In the genomic region with DNA sequence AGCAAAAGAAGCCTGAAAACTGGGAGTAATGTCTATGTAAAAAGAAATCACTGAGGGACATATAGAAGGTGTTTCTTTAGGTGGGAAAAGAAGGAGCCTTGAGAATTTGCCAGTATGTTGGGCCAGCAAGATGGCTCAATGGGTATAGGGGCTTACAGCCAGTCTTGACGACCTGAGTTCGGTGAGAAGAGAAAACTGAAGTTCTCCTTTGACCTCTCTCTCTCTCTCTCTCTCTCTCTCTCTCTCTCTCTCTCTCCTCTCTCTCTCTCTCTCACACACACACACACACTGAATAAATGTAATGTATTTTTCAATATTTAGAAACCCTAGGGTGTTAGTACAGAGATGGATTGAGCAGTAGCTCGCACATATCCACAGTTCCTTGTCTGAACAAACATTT, we compare ENCODE assay signal across 24 mouse cellular contexts. TPM values are rescaled to one million over a fixed set of nuclear protein-coding genes. Genes with fewer than 3 reads are reported as not detected.
DNase-seq lines count a peak whose midpoint lies in the region; ATAC-seq and TF ChIP-seq lines count a peak whose summit lies in the region.
"Had no signal": no experiment of that assay in that cellular context is flagged by ENCODE, and none has a peak within 500 bp of the region (broad histone marks: within the 10 kb centered on the region; RNA-seq: fewer than 3 reads in every experiment).

No protein-coding gene starts in this region.

- intact Hi-C loops in left cerebral cortex, postnatal 25 days (cut with DNase I), result no loop called here

- DNase-seq in A20 (ENCODE audit: low read depth, low spot score) (peak; percentile 24), MEL (ENCODE audit: low read depth, low spot score) (peak; percentile 56)
- no peak for DNase-seq in left cerebral cortex, postnatal 25 days (ENCODE audit: low spot score in 2 of 2)
- DNase-seq: adrenal gland, adult 2 months; adrenal gland, adult 8-10 months; adrenal gland, postnatal 10 days; adrenal gland, postnatal 14 days; adrenal gland, postnatal 25 days; adrenal gland, postnatal 36 days; B cell, adult 2 months; cerebellum, adult 11 months; cerebellum, adult 11-12 months; cerebellum, adult 18-20 months; cerebellum, adult 2 months; cerebellum, adult 8-10 months had no signal

- WGBS in kidney, embryonic 14.5 days, result 63% methylated on average over 3 of the region's 3 CpGs

- no peak for TF ChIP-seq CTCF in MEL (IDR thresholded peaks at IDR 0.05 in 2 of 3, conservative IDR thresholded peaks at IDR 0.05 in 1 of 3; ENCODE audit: control insufficient read depth in 1 of 3, insufficient read depth in 1 of 3, low read depth in 2 of 3, low read length in 3 of 3, poor library complexity in 1 of 3, severe bottlenecking in 1 of 3)

- no peaks in the 10 kb centered on the region for H3K27me3 ChIP-seq in MEL (ENCODE audit: control insufficient read depth in 1 of 2, insufficient read depth in 2 of 2, low read length in 2 of 2)
- H3K27me3 ChIP-seq in kidney, embryonic 14.5 days (ENCODE audit: control insufficient read depth, insufficient read depth, low read length), result no peaks in the 10 kb centered on the region
- H3K27me3 ChIP-seq: Patski had no signal

- TF ChIP-seq EP300 in MEL (IDR thresholded peaks at IDR 0.05; ENCODE audit: low read depth in 1 of 2, low read length in 2 of 2), result no peak

- peak overlapping the region; percentile 39 for H3K9ac ChIP-seq in MEL (ENCODE audit: control insufficient read depth, low read depth, low read length, poor library complexity, severe bottlenecking)
- no peak overlapping the region for H3K9ac ChIP-seq in kidney, embryonic 14.5 days (ENCODE audit: low read depth, low read length)

- no peak for TF ChIP-seq POLR2A in MEL (IDR thresholded peaks at IDR 0.05; ENCODE audit: control insufficient read depth in 1 of 2, insufficient read depth in 1 of 2, low read depth in 1 of 2, low read length in 2 of 2, poor library complexity in 1 of 2)

- no peak overlapping the region for H3K4me2 ChIP-seq in kidney, embryonic 14.5 days (replicated peaks; ENCODE audit: low read depth, low read length)

- peak overlapping the region; percentile 74 for H3K27ac ChIP-seq in MEL (ENCODE audit: control insufficient read depth, low read depth, low read length)
- H3K27ac ChIP-seq in kidney, embryonic 14.5 days (ENCODE audit: low read depth, low read length), result no peak overlapping the region

- no peaks in the 10 kb centered on the region for H3K9me3 ChIP-seq in MEL (replicated peaks; ENCODE audit: insufficient read depth, low read length)
- H3K9me3 ChIP-seq in kidney, embryonic 14.5 days (ENCODE audit: control insufficient read depth, low read length), result no peaks in the 10 kb centered on the region

- H3K79me2 ChIP-seq in MEL (ENCODE audit: control insufficient read depth, insufficient read depth, low read length, poor library complexity), result peaks cover 20% of the 10 kb centered on the region

- no peak for TF ChIP-seq RAD21 in MEL (IDR thresholded peaks at IDR 0.05; ENCODE audit: low read depth, low read length)

- peak overlapping the region; percentile 37 to 99; a peak in 3 of 4 replicates for H3K4me3 ChIP-seq in MEL (ENCODE audit: control insufficient read depth in 1 of 2, insufficient read depth in 1 of 2, low read depth in 2 of 2, low read length in 2 of 2)
- H3K4me3 ChIP-seq in kidney, embryonic 14.5 days (ENCODE audit: low read length), result no peak overlapping the region

- peaks cover 0 to 23% of the 10 kb centered on the region in 2 experiments; a peak in 2 of 4 replicates for H3K36me3 ChIP-seq in MEL (ENCODE audit: control insufficient read depth in 1 of 2, insufficient read depth in 2 of 2, low read length in 2 of 2)
- H3K36me3 ChIP-seq in kidney, embryonic 14.5 days (ENCODE audit: control insufficient read depth, insufficient read depth, low read length), result no peaks in the 10 kb centered on the region

- peaks cover 14 to 19% of the 10 kb centered on the region in 2 experiments for H3K4me1 ChIP-seq in MEL (ENCODE audit: control insufficient read depth in 1 of 2, insufficient read depth in 2 of 2, low read length in 2 of 2)
- H3K4me1 ChIP-seq in kidney, embryonic 14.5 days (ENCODE audit: control insufficient read depth, insufficient read depth, low read length), result peaks cover 19% of the 10 kb centered on the region; the same call in 1 of the 2 replicates

- no peak for ATAC-seq in kidney, embryonic 14.5 days (ENCODE audit: low FRiP score, low TSS enrichment)
- ATAC-seq: activated CD4-positive, CD25-positive, alpha-beta regulatory T cell, adult 4 months; CD4-positive, CD25-positive, alpha-beta regulatory T cell, adult 4 months; Patski had no signal

TF ChIP-seq in MEL, 35 proteins besides CTCF, POLR2A, EP300 and RAD21:
- TF ChIP-seq POLR2AphosphoS2 (IDR thresholded peaks at IDR 0.05; ENCODE audit: low read length), result no peak
- peak; percentile 90; the same call in 1 of the 2 replicates for TF ChIP-seq JUND (IDR thresholded peaks at IDR 0.05; ENCODE audit: low read depth, low read length)

RNA-seq across cellular contexts. Expression of a gene that starts 0.9 kb away (rescaled TPM):
- 0.31 and 0.88 TPM in 2 replicates for total RNA-seq in MEL (2012; rRNA removed)
- 1 to 10 TPM in 1 of 2 experiments, not detected in 1; 2.7 TPM for polyA plus RNA-seq in MEL (2012; ENCODE audit: insufficient read depth in 1 of 2, insufficient read length in 2 of 2, low read depth in 1 of 2, low replicate concordance in 2 of 2, missing spikeins in 1 of 2)
- total RNA-seq in left cerebral cortex, postnatal 25 days (2021), result not detected
- not detected in 2 replicates for polyA plus RNA-seq in kidney, embryonic 14.5 days (2014; fragmentation: Nextera tagmentation; extraction: Ambion mirVana)
- total RNA-seq: adrenal gland, adult 18-20 months; adrenal gland, adult 2 months; adrenal gland, adult 8-10 months; adrenal gland, postnatal 10 days; adrenal gland, postnatal 14 days; adrenal gland, postnatal 25 days; adrenal gland, postnatal 36 days; adrenal gland, postnatal 4 days had no signal
- polyA plus RNA-seq: adrenal gland, adult 2 months; brain, embryonic 14.5 days; C2C12; CD4-positive, CD25-positive, alpha-beta regulatory T cell, adult 4 months; cerebellum, adult 2 months; G1E; Patski had no signal

RNA-seq across cellular contexts. Expression of a gene that starts 1.1 kb away (rescaled TPM):
- 8.0 and 9.4 TPM in 2 replicates for total RNA-seq in MEL (2012; rRNA removed)
- polyA plus RNA-seq in MEL (2012; ENCODE audit: insufficient read depth in 1 of 2, insufficient read length in 2 of 2, low read depth in 1 of 2, low replicate concordance in 2 of 2, missing spikeins in 1 of 2), result 10 to 100 TPM; 30.7 to 53.8 TPM
- 10 to 100 TPM; 42.3 to 43.2 TPM for total RNA-seq in left cerebral cortex, postnatal 25 days (2021)
- 11.5 and 18.5 TPM in 2 replicates for polyA plus RNA-seq in kidney, embryonic 14.5 days (2014; fragmentation: Nextera tagmentation; extraction: Ambion mirVana)

RNA-seq across cellular contexts. Expression of a gene that starts 3.7 kb away (rescaled TPM):
- total RNA-seq in MEL (2012; rRNA removed), result 2.3 and 2.5 TPM in 2 replicates
- polyA plus RNA-seq in MEL (2012; ENCODE audit: insufficient read depth in 1 of 2, insufficient read length in 2 of 2, low read depth in 1 of 2, low replicate concordance in 2 of 2, missing spikeins in 1 of 2), result 1 to 10 TPM in 1 of 2 experiments, not detected in 1; 4.5 TPM
- total RNA-seq in left cerebral cortex, postnatal 25 days (2021), result not detected
- 0.42 and 0.76 TPM in 2 replicates for polyA plus RNA-seq in kidney, embryonic 14.5 days (2014; fragmentation: Nextera tagmentation; extraction: Ambion mirVana)
- total RNA-seq: adrenal gland, adult 18-20 months; adrenal gland, adult 2 months; adrenal gland, postnatal 10 days; adrenal gland, postnatal 14 days; adrenal gland, postnatal 36 days had no signal
- polyA plus RNA-seq: C2C12, G1E had no signal

RNA-seq across cellular contexts. Expression of a gene that starts 57.9 kb away (rescaled TPM):
- total RNA-seq in MEL (2012; rRNA removed), result 27.8 and 30.6 TPM in 2 replicates
- 10 to 100 TPM in 1 of 2 experiments, not detected in 1; 52.1 TPM for polyA plus RNA-seq in MEL (2012; ENCODE audit: insufficient read depth in 1 of 2, insufficient read length in 2 of 2, low read depth in 1 of 2, low replicate concordance in 2 of 2, missing spikeins in 1 of 2)
- 1 to 10 TPM; 6.8 to 7.4 TPM for total RNA-seq in left cerebral cortex, postnatal 25 days (2021)
- polyA plus RNA-seq in kidney, embryonic 14.5 days (2014; fragmentation: Nextera tagmentation; extraction: Ambion mirVana), result 12.6 and 15.6 TPM in 2 replicates

Comparison
In these comparisons a context has a peak if more than half of its experiments do, and no peak if none do; other contexts are left out.
1. DNase-seq: peak in A20 (single experiment) and MEL (single experiment); none in left cerebral cortex, postnatal 25 days (0 of 2).